Mouse (Mus musculus): ENCODE measurements around the gene Fank1. TPM values are rescaled to one million over a fixed set of nuclear protein-coding genes. Genes with fewer than 3 reads are reported as not detected.

Fank1 gene
- polyA plus RNA-seq, 1 experiment, result 1.6 TPM

- DNase-seq (ENCODE audit: low read depth), result no peak
These were observed 8.6 kb upstream of the Fank1 start for GRCm38 (mm10) chr7:133768027-133768426.

- DNase-seq (ENCODE audit: low read depth), result no peak
These were observed 8.1 kb upstream of the Fank1 start for GRCm38 (mm10) chr7:133768517-133768916.

- DNase-seq (ENCODE audit: low read depth), result no peak
These were observed 1.5 kb upstream of the Fank1 start for GRCm38 (mm10) chr7:133775179-133775578.

GRCm38 (mm10) chr7:133775796-133776625 lies 650 bp upstream of the Fank1 start:
- DNase-seq (ENCODE audit: low read depth), result no peak

- no peak for DNase-seq (ENCODE audit: low read depth)
These were observed 4.9 kb downstream of the Fank1 start for GRCm38 (mm10) chr7:133781583-133781982.

GRCm38 (mm10) chr7:133781991-133782390 lies 5.3 kb downstream of the Fank1 start:
- DNase-seq (ENCODE audit: low read depth), result no peak

- peak; percentile 52 for DNase-seq (ENCODE audit: low read depth)
These were observed 6.2 kb downstream of the Fank1 start, which contains the start of gene Dhx32 for GRCm38 (mm10) chr7:133782717-133783435. Dhx32 (minus strand) TSS chr7:133782726.

GRCm38 (mm10) chr7:133787571-133787970 lies 10.9 kb downstream of the Fank1 start:
- DNase-seq (ENCODE audit: low read depth), result no peak

- DNase-seq (ENCODE audit: low read depth), result no peak
These were observed 11.5 kb downstream of the Fank1 start for GRCm38 (mm10) chr7:133788147-133788546.

GRCm38 (mm10) chr7:133790171-133790570 lies 13.5 kb downstream of the Fank1 start:
- no peak for DNase-seq (ENCODE audit: low read depth)

- no peak for DNase-seq (ENCODE audit: low read depth)
These were observed 14.1 kb downstream of the Fank1 start for GRCm38 (mm10) chr7:133790608-133791229.

- DNase-seq (ENCODE audit: low read depth), result no peak
These were observed 16.1 kb downstream of the Fank1 start for GRCm38 (mm10) chr7:133792771-133793170.

- DNase-seq (ENCODE audit: low read depth), result peak; percentile 59
These were observed 16.8 kb downstream of the Fank1 start for GRCm38 (mm10) chr7:133793248-133794131.

GRCm38 (mm10) chr7:133794720-133795119 lies 18.1 kb downstream of the Fank1 start:
- peak; percentile 74 for DNase-seq (ENCODE audit: low read depth)

- no peak for DNase-seq (ENCODE audit: low read depth)
These were observed 23.3 kb downstream of the Fank1 start for GRCm38 (mm10) chr7:133799928-133800327.

GRCm38 (mm10) chr7:133801823-133802222 lies 25.2 kb downstream of the Fank1 start:
- no peak for DNase-seq (ENCODE audit: low read depth)

- no peak for DNase-seq (ENCODE audit: low read depth)
These were observed 29.0 kb downstream of the Fank1 start for GRCm38 (mm10) chr7:133805614-133806175.

GRCm38 (mm10) chr7:133812927-133813326 lies 36.3 kb downstream of the Fank1 start:
- DNase-seq (ENCODE audit: low read depth), result no peak

- no peak for DNase-seq (ENCODE audit: low read depth)
These were observed 36.7 kb downstream of the Fank1 start for GRCm38 (mm10) chr7:133813331-133813730.

- no peak for DNase-seq (ENCODE audit: low read depth)
These were observed 47.1 kb downstream of the Fank1 start for GRCm38 (mm10) chr7:133823751-133824150.

- no peak for DNase-seq (ENCODE audit: low read depth)
These were observed 47.9 kb downstream of the Fank1 start for GRCm38 (mm10) chr7:133824579-133824978.

Measured in gonadal fat pad, adult 2 months (tissue).